Mouse (Mus musculus) hindbrain, embryonic 12.5 days (tissue): Measurements from ENCODE around the gene Elk3. TPM values are rescaled to one million over a fixed set of nuclear protein-coding genes. Genes with fewer than 3 reads are reported as not detected.

Source experiments
- ATAC-seq: fragments of 200-750 bp; cut with Nextera tagmentation; 2 replicates; pipeline ENCODE4 v1.8.0; 2017; ENCODE audit warnings: moderate TSS enrichment; ENCODE audit not compliant: low FRiP score
- H3K27ac ChIP-seq: fragments of 300-500 bp; sonication (generic); 2 replicates; pipeline ENCODE4 v1.5.1; 2016; ENCODE audit warnings: mild to moderate bottlenecking
- H3K27me3 ChIP-seq: fragments of 300-500 bp; sonication (generic); 2 replicates; pipeline ENCODE4 v1.6.1; 2016; ENCODE audit warnings: mild to moderate bottlenecking
- H3K36me3 ChIP-seq: fragments of 300-500 bp; sonication (generic); 2 replicates; pipeline ENCODE4 v1.6.1; 2016; ENCODE audit warnings: mild to moderate bottlenecking
- H3K4me1 ChIP-seq: fragments of 300-500 bp; sonication (generic); 2 replicates; pipeline ENCODE4 v1.6.1; 2016
- H3K4me2 ChIP-seq: fragments of 300-500 bp; sonication (generic); replicated peaks from 2 replicates; pipeline ENCODE4 v1.6.1; 2016; ENCODE audit warnings: mild to moderate bottlenecking
- H3K4me3 ChIP-seq: fragments of 300-500 bp; sonication (generic); 2 replicates; pipeline ENCODE4 v1.5.1; 2016; ENCODE audit warnings: mild to moderate bottlenecking
- H3K9ac ChIP-seq: fragments of 300-500 bp; sonication (generic); 2 replicates; pipeline ENCODE4 v1.6.1; 2016; ENCODE audit warnings: mild to moderate bottlenecking, moderate library complexity
- H3K9me3 ChIP-seq: fragments of 300-500 bp; sonication (generic); replicated peaks from 2 replicates; pipeline ENCODE4 v1.6.1; 2016; ENCODE audit warnings: mild to moderate bottlenecking
- WGBS: fragments of 180-500 bp; shearing (Covaris S2); methylation state at CpG from one replicate; pipeline ENCODE4 v1.1.7; 2016; 5-methylcytosine and 5-hydroxymethylcytosine counted together
- polyA plus RNA-seq: library from polyadenylated mRNA; unstranded; fragments of >200 nt; fragmentation: Nextera tagmentation; extraction: Ambion mirVana; gene quantifications from 2 replicates; pipeline ENCODE4 v1.2.1, GENCODE M21; 2016

Elk3 gene
- polyA plus RNA-seq, 1 experiment from 2014 or later = 20.9 TPM

- peak overlapping the region; percentile 60 for H3K4me3 ChIP-seq
- H3K36me3 ChIP-seq = no peaks in the 10 kb centered on the region
- ATAC-seq = peak; percentile 67
- whole genome bisulfite sequencing = under 1% methylated on average over 20 of the region's 23 CpGs
- H3K9ac ChIP-seq = peak overlapping the region; percentile 79
- H3K4me1 ChIP-seq = peaks cover 12% of the 10 kb centered on the region
- peak overlapping the region; percentile 81 for H3K27ac ChIP-seq
- peaks cover 11% of the 10 kb centered on the region; the same call in 1 of the 2 replicates for H3K27me3 ChIP-seq
- H3K9me3 ChIP-seq = no peaks in the 10 kb centered on the region
- peak overlapping the region; percentile 95 for H3K4me2 ChIP-seq
These were observed 1.6 kb downstream of the Elk3 start for GRCm38 (mm10) chr10:93309131-93309933.

GRCm38 (mm10) chr10:93306367-93306766 lies 4.6 kb downstream of the Elk3 start:
- Histone ChIP-seq H3K27ac (no peak overlapping the region), H3K9me3 (no peaks in the 10 kb centered on the region), H3K4me3 (no peak overlapping the region), H3K9ac (no peak overlapping the region), H3K4me1 (peaks cover 17% of the 10 kb centered on the region), H3K27me3 (no peaks in the 10 kb centered on the region), H3K4me2 (no peak overlapping the region), H3K36me3 (no peaks in the 10 kb centered on the region)
- no peak for ATAC-seq
- WGBS = 86% methylated on average over 11 of the region's 11 CpGs

GRCm38 (mm10) chr10:93305946-93306345 lies 5.0 kb downstream of the Elk3 start:
- WGBS = 65% methylated on average over 6 of the region's 6 CpGs

GRCm38 (mm10) chr10:93303231-93303630 lies 7.7 kb downstream of the Elk3 start:
- no peaks in the 10 kb centered on the region for H3K27me3 ChIP-seq
- H3K4me3 ChIP-seq = no peak overlapping the region
- peaks cover 5% of the 10 kb centered on the region; the same call in 1 of the 2 replicates for H3K4me1 ChIP-seq
- H3K9ac ChIP-seq = no peak overlapping the region
- WGBS = 74% methylated on average over 4 of the region's 4 CpGs
- H3K36me3 ChIP-seq = no peaks in the 10 kb centered on the region
- H3K27ac ChIP-seq = no peak overlapping the region
- H3K9me3 ChIP-seq = no peaks in the 10 kb centered on the region
- ATAC-seq = no peak
- H3K4me2 ChIP-seq = no peak overlapping the region

More at GRCm38 (mm10) chr10:93305946-93306345, 5.0 kb downstream of the Elk3 start:
- H3K9me3 ChIP-seq = no peaks in the 10 kb centered on the region
- H3K4me1 ChIP-seq = peaks cover 14% of the 10 kb centered on the region
- H3K27ac ChIP-seq = no peak overlapping the region
- H3K4me2 ChIP-seq = no peak overlapping the region
- ATAC-seq = no peak
- no peaks in the 10 kb centered on the region for H3K27me3 ChIP-seq
- no peak overlapping the region for H3K9ac ChIP-seq
- H3K36me3 ChIP-seq = no peaks in the 10 kb centered on the region
- H3K4me3 ChIP-seq = no peak overlapping the region

GRCm38 (mm10) chr10:93301831-93302230 lies 9.1 kb downstream of the Elk3 start:
- Histone ChIP-seq H3K27me3 (no peaks in the 10 kb centered on the region), H3K4me2 (no peak overlapping the region), H3K4me3 (no peak overlapping the region), H3K4me1 (peaks cover 11% of the 10 kb centered on the region; the same call in 1 of the 2 replicates), H3K9me3 (no peaks in the 10 kb centered on the region), H3K27ac (no peak overlapping the region), H3K9ac (no peak overlapping the region), H3K36me3 (no peaks in the 10 kb centered on the region)
- 78% methylated on average over 8 of the region's 8 CpGs for WGBS
- no peak for ATAC-seq

GRCm38 (mm10) chr10:93298208-93298607 lies 12.7 kb downstream of the Elk3 start:
- Histone ChIP-seq H3K36me3 (no peaks in the 10 kb centered on the region), H3K9ac (no peak overlapping the region), H3K4me3 (no peak overlapping the region), H3K9me3 (no peaks in the 10 kb centered on the region), H3K27me3 (no peaks in the 10 kb centered on the region), H3K4me2 (no peak overlapping the region), H3K27ac (no peak overlapping the region), H3K4me1 (peaks cover 27% of the 10 kb centered on the region)
- WGBS = 54% methylated on average over 7 of the region's 7 CpGs
- no peak for ATAC-seq

- no peak for ATAC-seq
- no peak overlapping the region for H3K9ac ChIP-seq
- no peak overlapping the region for H3K4me3 ChIP-seq
- WGBS = 39% methylated on average over 5 of the region's 5 CpGs
- peaks cover 24% of the 10 kb centered on the region for H3K4me1 ChIP-seq
- H3K4me2 ChIP-seq = no peak overlapping the region
- no peaks in the 10 kb centered on the region for H3K27me3 ChIP-seq
- H3K27ac ChIP-seq = no peak overlapping the region
- no peaks in the 10 kb centered on the region for H3K36me3 ChIP-seq
- H3K9me3 ChIP-seq = no peaks in the 10 kb centered on the region
These were observed 13.2 kb downstream of the Elk3 start for GRCm38 (mm10) chr10:93297774-93298173.

- peaks cover 24% of the 10 kb centered on the region for H3K4me1 ChIP-seq
- H3K9me3 ChIP-seq = no peaks in the 10 kb centered on the region
- H3K36me3 ChIP-seq = no peaks in the 10 kb centered on the region
- no peak for ATAC-seq
- H3K4me2 ChIP-seq = peak overlapping the region; percentile 8
- no peaks in the 10 kb centered on the region for H3K27me3 ChIP-seq
- WGBS = 56% methylated on average over 20 of the region's 20 CpGs
- H3K27ac ChIP-seq = no peak overlapping the region
- no peak overlapping the region for H3K4me3 ChIP-seq
- no peak overlapping the region for H3K9ac ChIP-seq
These were observed 16.3 kb downstream of the Elk3 start for GRCm38 (mm10) chr10:93294547-93295219.

- Histone ChIP-seq H3K4me3 (no peak overlapping the region), H3K36me3 (no peaks in the 10 kb centered on the region), H3K4me1 (peaks cover 24% of the 10 kb centered on the region), H3K9ac (no peak overlapping the region), H3K4me2 (no peak overlapping the region), H3K9me3 (no peaks in the 10 kb centered on the region), H3K27me3 (no peaks in the 10 kb centered on the region), H3K27ac (no peak overlapping the region)
- ATAC-seq = no peak
- WGBS = 86% methylated on average over 7 of the region's 7 CpGs
These were observed 17.3 kb downstream of the Elk3 start for GRCm38 (mm10) chr10:93293621-93294020.

GRCm38 (mm10) chr10:93291843-93292242 lies 19.1 kb downstream of the Elk3 start:
- no peaks in the 10 kb centered on the region for H3K36me3 ChIP-seq

GRCm38 (mm10) chr10:93291352-93291751 lies 19.6 kb downstream of the Elk3 start:
- Histone ChIP-seq H3K4me3 (no peak overlapping the region), H3K4me2 (no peak overlapping the region), H3K9me3 (no peaks in the 10 kb centered on the region), H3K9ac (no peak overlapping the region), H3K27ac (no peak overlapping the region), H3K36me3 (no peaks in the 10 kb centered on the region), H3K4me1 (peaks cover 21% of the 10 kb centered on the region), H3K27me3 (no peaks in the 10 kb centered on the region)
- 36% methylated on average over 7 of the region's 7 CpGs for WGBS
- ATAC-seq = peak; percentile 40; the same call in 1 of the 2 replicates

More at GRCm38 (mm10) chr10:93291843-93292242, 19.1 kb downstream of the Elk3 start:
- H3K4me3 ChIP-seq = no peak overlapping the region
- 7% methylated on average over 6 of the region's 6 CpGs for WGBS
- no peak overlapping the region for H3K9ac ChIP-seq
- no peak overlapping the region for H3K4me2 ChIP-seq
- no peak overlapping the region for H3K27ac ChIP-seq
- ATAC-seq = no peak
- H3K9me3 ChIP-seq = no peaks in the 10 kb centered on the region
- H3K4me1 ChIP-seq = peaks cover 22% of the 10 kb centered on the region
- no peaks in the 10 kb centered on the region for H3K27me3 ChIP-seq

GRCm38 (mm10) chr10:93289404-93289803 lies 21.5 kb downstream of the Elk3 start:
- Histone ChIP-seq H3K9me3 (no peaks in the 10 kb centered on the region), H3K4me3 (no peak overlapping the region), H3K9ac (no peak overlapping the region), H3K27ac (no peak overlapping the region), H3K27me3 (no peaks in the 10 kb centered on the region), H3K36me3 (no peaks in the 10 kb centered on the region), H3K4me1 (peaks cover 8% of the 10 kb centered on the region), H3K4me2 (no peak overlapping the region)
- ATAC-seq = no peak
- 77% methylated on average over 6 of the region's 6 CpGs for WGBS
